Mouse (Mus musculus): ENCODE data around the gene C8g.

DNA sequence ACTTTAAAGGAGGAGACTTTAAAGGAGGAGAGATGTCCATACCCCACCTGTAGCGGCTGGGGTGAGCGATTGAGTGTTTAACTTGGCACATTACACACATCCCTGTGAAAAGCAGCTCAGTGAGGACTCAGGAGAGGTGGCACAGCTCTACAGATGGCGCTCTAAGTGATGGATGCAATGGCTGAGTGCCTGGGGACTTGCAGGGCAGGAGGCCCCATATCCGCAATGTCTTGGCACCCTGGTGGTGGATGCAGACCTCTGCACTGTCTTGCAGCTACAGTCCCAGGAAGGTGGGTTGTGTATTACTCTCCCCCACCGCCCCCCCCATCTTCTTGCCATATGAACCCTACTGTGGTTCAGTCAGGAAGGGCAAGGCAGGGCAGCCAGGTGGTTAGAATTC, 5.4 kb upstream of the C8g start:
- TF ChIP-seq CHD2 (IDR thresholded peaks at IDR 0.05; ENCODE audit: low read depth, low read length) (no peak), MAFK (IDR thresholded peaks at IDR 0.05; ENCODE audit: insufficient read depth, low read depth, low read length) (no peak), ZC3H11A (IDR thresholded peaks at IDR 0.05; ENCODE audit: borderline replicate concordance, low read depth, low read length) (no peak), HCFC1 (IDR thresholded peaks at IDR 0.05; ENCODE audit: borderline replicate concordance, insufficient read depth, low read length) (no peak)
